Mouse (Mus musculus): Measurements from ENCODE around the gene Kcnj2. TPM values are rescaled to one million over a fixed set of nuclear protein-coding genes. Genes with fewer than 3 reads are reported as not detected.

Gene Kcnj2
- polyA plus RNA-seq, 1 experiment from 2014 or later: 0.69 TPM

GRCm38 (mm10) chr11:111121514-111121913 is 55.5 kb downstream of the Kcnj2 start:
- WGBS: 65% methylated on average over 9 of the region's 9 CpGs
- H3K27ac ChIP-seq (replicated peaks): no peak overlapping the region
- no peak for ATAC-seq (ENCODE audit: low FRiP score, low TSS enrichment)
- H3K4me3 ChIP-seq (ENCODE audit: low read depth, low read length): no peak overlapping the region
- DNase-seq (ENCODE audit: low spot score): no peak
- no peaks in the 10 kb centered on the region for H3K36me3 ChIP-seq (ENCODE audit: control insufficient read depth, insufficient read depth, low read length)
- H3K9ac ChIP-seq (ENCODE audit: low read length): no peak overlapping the region
- H3K27me3 ChIP-seq (ENCODE audit: control insufficient read depth, insufficient read depth, low read length): no peaks in the 10 kb centered on the region
- no peak overlapping the region for H3K4me2 ChIP-seq (replicated peaks; ENCODE audit: low read depth)
- TF ChIP-seq CTCF (IDR thresholded peaks at IDR 0.05; ENCODE audit: low read depth) (no peak), EP300 (optimal IDR thresholded peaks at IDR 0.05) (no peak)
- H3K9me3 ChIP-seq (ENCODE audit: control insufficient read depth, low read length): no peaks in the 10 kb centered on the region
- no peaks in the 10 kb centered on the region for H3K4me1 ChIP-seq (replicated peaks; ENCODE audit: control insufficient read depth, insufficient read depth)

DNA sequence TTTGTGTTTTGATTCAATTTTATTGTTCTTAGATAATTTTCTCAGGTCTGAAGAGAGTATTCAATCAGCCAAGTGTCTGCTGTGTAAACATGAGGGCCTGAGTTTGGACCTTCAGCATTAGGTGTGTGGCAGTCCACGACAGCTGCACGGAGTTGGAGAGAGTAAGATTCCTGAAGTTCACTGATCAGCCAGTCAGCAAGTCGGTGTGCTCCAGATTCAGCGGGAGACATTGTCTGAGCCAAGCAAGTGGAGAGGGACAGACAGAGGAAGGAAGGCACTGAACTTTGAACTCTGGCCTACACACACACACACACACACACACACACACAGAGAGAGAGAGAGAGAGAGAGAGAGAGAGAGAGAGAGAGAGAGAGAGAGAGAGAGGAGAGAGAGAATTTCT is 57.4 kb downstream of the Kcnj2 start:
- 30% methylated on average over 4 of the region's 4 CpGs for WGBS
- H3K9ac ChIP-seq (ENCODE audit: low read length): no peak overlapping the region
- TF ChIP-seq CTCF (IDR thresholded peaks at IDR 0.05; ENCODE audit: low read depth): no peak
- no peak for TF ChIP-seq EP300 (optimal IDR thresholded peaks at IDR 0.05)
- no peaks in the 10 kb centered on the region for H3K27me3 ChIP-seq (ENCODE audit: control insufficient read depth, insufficient read depth, low read length)
- no peak overlapping the region for H3K4me3 ChIP-seq (ENCODE audit: low read depth, low read length)
- DNase-seq (ENCODE audit: low spot score): no peak
- no peak overlapping the region for H3K4me2 ChIP-seq (replicated peaks; ENCODE audit: low read depth)
- no peak for ATAC-seq (ENCODE audit: low FRiP score, low TSS enrichment)
- H3K27ac ChIP-seq (replicated peaks): no peak overlapping the region
- no peaks in the 10 kb centered on the region for H3K9me3 ChIP-seq (ENCODE audit: control insufficient read depth, low read length)
- H3K4me1 ChIP-seq (replicated peaks; ENCODE audit: control insufficient read depth, insufficient read depth): no peaks in the 10 kb centered on the region
- no peaks in the 10 kb centered on the region for H3K36me3 ChIP-seq (ENCODE audit: control insufficient read depth, insufficient read depth, low read length)

GRCm38 (mm10) chr11:111125963-111126362 is 60.0 kb downstream of the Kcnj2 start:
- no peaks in the 10 kb centered on the region for H3K4me1 ChIP-seq (replicated peaks; ENCODE audit: control insufficient read depth, insufficient read depth)
- no peaks in the 10 kb centered on the region for H3K9me3 ChIP-seq (ENCODE audit: control insufficient read depth, low read length)
- H3K27ac ChIP-seq (replicated peaks): no peak overlapping the region
- H3K27me3 ChIP-seq (ENCODE audit: control insufficient read depth, insufficient read depth, low read length): no peaks in the 10 kb centered on the region
- H3K9ac ChIP-seq (ENCODE audit: low read length): no peak overlapping the region
- no peak overlapping the region for H3K4me2 ChIP-seq (replicated peaks; ENCODE audit: low read depth)
- TF ChIP-seq EP300 (optimal IDR thresholded peaks at IDR 0.05) (no peak), CTCF (IDR thresholded peaks at IDR 0.05; ENCODE audit: low read depth) (no peak)
- 69% methylated on average over 5 of the region's 5 CpGs for WGBS
- ATAC-seq (ENCODE audit: low FRiP score, low TSS enrichment) (no peak), DNase-seq (ENCODE audit: low spot score) (no peak)
- H3K36me3 ChIP-seq (ENCODE audit: control insufficient read depth, insufficient read depth, low read length): no peaks in the 10 kb centered on the region
- H3K4me3 ChIP-seq (ENCODE audit: low read depth, low read length): no peak overlapping the region

Other genes with a start within 250 kb of the Kcnj2 start
- 2.7 TPM in 2 replicates for gene Kcnj16, start 98.1 kb upstream of the Kcnj2 start, polyA plus RNA-seq (2015; fragmentation: Nextera tagmentation; extraction: Ambion mirVana)